In the genomic region with DNA sequence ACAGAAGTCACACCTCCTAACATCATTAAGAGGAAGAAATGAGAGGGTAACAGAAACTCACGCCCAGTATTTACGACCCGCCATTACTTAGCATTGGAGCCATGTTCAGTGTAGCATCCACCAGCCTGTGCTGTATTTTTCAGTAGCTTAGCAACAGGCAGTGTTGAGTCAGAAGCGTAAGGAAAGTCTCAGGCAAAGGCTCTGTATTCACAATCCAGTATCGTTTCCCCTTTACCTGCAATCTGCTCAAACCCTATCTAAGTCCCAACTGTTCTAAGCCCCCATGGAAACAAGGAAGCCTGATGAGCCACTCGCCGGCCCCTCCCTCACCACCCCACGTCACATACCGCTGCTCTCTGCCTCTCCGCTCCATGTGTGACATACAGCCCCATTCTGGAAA, we compare ENCODE assay signal across 12 mouse cellular contexts.
DNase-seq lines count a peak whose midpoint lies in the region; ATAC-seq lines count a peak whose summit lies in the region.
"Had no signal": no experiment of that assay in that cellular context is flagged by ENCODE, and none has a peak within 500 bp of the region (broad histone marks: within the 10 kb centered on the region; RNA-seq: fewer than 3 reads in every experiment).

No protein-coding gene starts in this region.

- H3K27ac ChIP-seq in forebrain, embryonic 16.5 days (ENCODE audit: low read length): no peak overlapping the region
- H3K27ac ChIP-seq in forebrain, embryonic 11.5 days (ENCODE audit: low read depth, low read length): no peak overlapping the region
- H3K27ac ChIP-seq in intestine, embryonic 16.5 days (ENCODE audit: low read length): no peak overlapping the region
- H3K27ac ChIP-seq in macrophage: peak overlapping the region; percentile 96
- H3K27ac ChIP-seq: heart, embryonic 10.5 days; kidney, postnatal 0 days had no signal

- no peaks in the 10 kb centered on the region for H3K9me3 ChIP-seq in forebrain, embryonic 16.5 days (ENCODE audit: control insufficient read depth, low read length)
- H3K9me3 ChIP-seq in forebrain, embryonic 11.5 days (ENCODE audit: control insufficient read depth, low read length): no peaks in the 10 kb centered on the region
- no peaks in the 10 kb centered on the region for H3K9me3 ChIP-seq in intestine, embryonic 16.5 days (ENCODE audit: control insufficient read depth, low read length)
- H3K9me3 ChIP-seq: heart, embryonic 10.5 days had no signal

- peaks cover 12% of the 10 kb centered on the region for H3K4me1 ChIP-seq in forebrain, embryonic 16.5 days (replicated peaks; ENCODE audit: control insufficient read depth, insufficient read depth, low read length)
- no peaks in the 10 kb centered on the region for H3K4me1 ChIP-seq in forebrain, embryonic 11.5 days (replicated peaks; ENCODE audit: control insufficient read depth, insufficient read depth, low read length)
- peaks cover 3% of the 10 kb centered on the region; the same call in 1 of the 2 replicates for H3K4me1 ChIP-seq in intestine, embryonic 16.5 days (ENCODE audit: control insufficient read depth, insufficient read depth, low read length)

- 89% methylated on average over 10 of the region's 10 CpGs for WGBS in forebrain, embryonic 16.5 days
- 97% methylated on average over 10 of the region's 10 CpGs for WGBS in forebrain, embryonic 11.5 days
- 81% methylated on average over 10 of the region's 10 CpGs for WGBS in intestine, embryonic 16.5 days
- WGBS in macrophage (ENCODE audit: missing documents): 68% methylated on average over 10 of the region's 10 CpGs

- no peak overlapping the region for H3K9ac ChIP-seq in forebrain, embryonic 16.5 days (replicated peaks; ENCODE audit: low read depth, low read length)
- no peak overlapping the region for H3K9ac ChIP-seq in forebrain, embryonic 11.5 days (ENCODE audit: low read length)
- H3K9ac ChIP-seq in intestine, embryonic 16.5 days (ENCODE audit: low read depth, low read length): no peak overlapping the region

- H3K27me3 ChIP-seq in forebrain, embryonic 16.5 days (replicated peaks; ENCODE audit: control insufficient read depth, insufficient read depth, low read length): no peaks in the 10 kb centered on the region
- no peaks in the 10 kb centered on the region for H3K27me3 ChIP-seq in forebrain, embryonic 11.5 days (ENCODE audit: control insufficient read depth, insufficient read depth, low read length)
- H3K27me3 ChIP-seq in intestine, embryonic 16.5 days (replicated peaks; ENCODE audit: control insufficient read depth, insufficient read depth, low read length): no peaks in the 10 kb centered on the region

- no peaks in the 10 kb centered on the region for H3K79me2 ChIP-seq in macrophage (ENCODE audit: inconsistent target)

- peak; percentile 28; the same call in 1 of the 2 replicates for ATAC-seq in forebrain, embryonic 16.5 days
- ATAC-seq in forebrain, embryonic 11.5 days (replicated peaks; ENCODE audit: low FRiP score): no peak
- 0 out of 2 replicates have a peak, but pooled peaks have one; percentile 33 for ATAC-seq in intestine, embryonic 16.5 days
- ATAC-seq: forebrain, embryonic 14.5 days had no signal

- H3K36me3 ChIP-seq in forebrain, embryonic 16.5 days (ENCODE audit: control insufficient read depth, insufficient read depth): no peaks in the 10 kb centered on the region
- H3K36me3 ChIP-seq in forebrain, embryonic 11.5 days (ENCODE audit: control insufficient read depth, insufficient read depth, low read length): no peaks in the 10 kb centered on the region; the same call in 1 of the 2 replicates
- H3K36me3 ChIP-seq in intestine, embryonic 16.5 days (ENCODE audit: control insufficient read depth, insufficient read depth, low read length): no peaks in the 10 kb centered on the region
- H3K36me3 ChIP-seq in macrophage (ENCODE audit: inconsistent target): no peaks in the 10 kb centered on the region
- H3K36me3 ChIP-seq: heart, embryonic 10.5 days had no signal

- no peak overlapping the region for H3K4me2 ChIP-seq in forebrain, embryonic 16.5 days (ENCODE audit: low read length)
- no peak overlapping the region for H3K4me2 ChIP-seq in forebrain, embryonic 11.5 days (ENCODE audit: low read depth, low read length, severe bottlenecking)
- H3K4me2 ChIP-seq in intestine, embryonic 16.5 days (ENCODE audit: low read depth, low read length): no peak overlapping the region

- H3K4me3 ChIP-seq in forebrain, embryonic 16.5 days (replicated peaks; ENCODE audit: low read length): no peak overlapping the region
- no peak overlapping the region for H3K4me3 ChIP-seq in forebrain, embryonic 11.5 days (ENCODE audit: low read depth, low read length)
- no peak overlapping the region for H3K4me3 ChIP-seq in intestine, embryonic 16.5 days (ENCODE audit: low read length)
- H3K4me3 ChIP-seq in macrophage (ENCODE audit: inconsistent target): no peak overlapping the region
- H3K4me3 ChIP-seq: heart, embryonic 10.5 days had no signal

- no peak for DNase-seq in forebrain, embryonic 11.5 days (ENCODE audit: low spot score)
- peak; percentile 14 to 19 for DNase-seq in lung, adult 18-20 months
- no peak for DNase-seq in lung, postnatal 10 days
- no peak for DNase-seq in cerebellum, adult 11-12 months
- DNase-seq in cerebellum, adult 8-10 months: no peak
- DNase-seq: adrenal gland, adult 2 months had no signal

Comparison
In these comparisons a context has a peak if more than half of its experiments do, and no peak if none do; other contexts are left out.
1. DNase-seq: peak in lung, adult 18-20 months (2 of 2); none in forebrain, embryonic 11.5 days (single experiment), lung, postnatal 10 days (single experiment), cerebellum, adult 11-12 months (single experiment) and cerebellum, adult 8-10 months (single experiment).